Mouse (Mus musculus): ENCODE results near the gene Scfd2.

DNA sequence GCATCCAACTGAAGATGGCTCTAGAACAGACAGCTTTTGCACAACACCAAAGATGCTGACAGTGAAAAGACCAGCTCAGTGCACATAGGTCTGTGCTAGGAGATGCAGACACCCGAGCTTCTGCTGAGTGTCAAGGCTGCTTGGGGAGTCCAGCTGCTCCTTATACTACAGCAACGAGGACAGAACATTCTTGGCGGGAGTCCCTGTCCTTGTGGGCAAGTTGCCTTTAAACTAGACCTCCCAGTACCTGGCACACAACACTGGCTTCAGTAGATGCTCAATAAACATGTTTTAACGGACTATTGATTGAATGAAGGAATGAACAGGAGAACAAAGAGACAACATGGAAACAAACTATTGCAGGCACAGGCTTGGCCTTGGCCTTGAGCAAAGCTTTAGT is 226.8 kb downstream of the Scfd2 start:
- no peak for TF ChIP-seq POLR2A (IDR thresholded peaks at IDR 0.05; ENCODE audit: borderline replicate concordance, control insufficient read depth, low read depth, low read length)
- no peak for TF ChIP-seq CTCF (IDR thresholded peaks at IDR 0.05; ENCODE audit: control insufficient read depth, insufficient read depth, low read length)

Measured in bone marrow, adult 2 months (tissue).